Mouse (Mus musculus) liver, postnatal 0 days (tissue): ENCODE measurements at regions not wholly inside any gene's neighbourhood (a gene's known extent, or its start where the extent isn't known, plus 50 kb on each side); places are given as distances from the start of the nearest gene placed in this dataset.

Experiments used
- CTCF ChIP-seq: sonication (generic); IDR thresholded peaks from 2 replicates; pipeline ENCODE4 v1.5.1; 2016; ENCODE audit warnings: antibody characterized with exemption, low read depth
- EP300 ChIP-seq: IDR thresholded peaks from 2 replicates; pipeline ENCODE4 v1.6.1; 2016; ENCODE audit warnings: antibody characterized with exemption, low read depth, mild to moderate bottlenecking

DNA sequence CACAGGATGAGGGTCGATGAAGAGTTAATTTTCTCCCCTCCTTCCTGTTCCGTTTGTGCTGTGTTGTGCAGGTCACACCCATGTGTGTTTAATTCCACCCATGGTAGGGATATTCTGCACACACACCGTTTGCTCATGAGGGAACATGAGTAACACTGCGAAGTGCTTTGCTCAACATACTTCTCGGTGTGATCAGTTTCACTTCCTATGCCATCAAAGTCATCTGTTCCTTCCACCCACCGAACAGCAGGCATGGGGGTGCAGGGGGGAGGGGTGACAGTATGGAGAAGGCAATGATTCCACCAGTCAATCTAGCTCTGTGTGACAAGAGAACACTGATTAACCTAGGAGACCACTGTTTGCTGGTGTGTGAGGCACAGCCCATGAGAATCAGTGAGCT, 104.7 kb downstream of the Foxb1 start:
- TF ChIP-seq CTCF (no peak), EP300 (no peak)
